Mouse (Mus musculus) adrenal gland, postnatal 10 days (tissue): ENCODE data around the gene AI837181. TPM values are rescaled to one million over a fixed set of nuclear protein-coding genes. Genes with fewer than 3 reads are reported as not detected.

Source experiments
- DNase-seq: peaks from one replicate; pipeline ENCODE4 v3.0.0; 2021; ENCODE audit warnings: mixed read lengths
- total RNA-seq, 2 experiments: library from RNA; stranded (reverse); gene quantifications; 2 replicates each; pipeline ENCODE4 v1.2.3; 2021

AI837181 gene
- total RNA-seq, 2 experiments from 2014 or later = 42.5 to 43.8 TPM

DNA sequence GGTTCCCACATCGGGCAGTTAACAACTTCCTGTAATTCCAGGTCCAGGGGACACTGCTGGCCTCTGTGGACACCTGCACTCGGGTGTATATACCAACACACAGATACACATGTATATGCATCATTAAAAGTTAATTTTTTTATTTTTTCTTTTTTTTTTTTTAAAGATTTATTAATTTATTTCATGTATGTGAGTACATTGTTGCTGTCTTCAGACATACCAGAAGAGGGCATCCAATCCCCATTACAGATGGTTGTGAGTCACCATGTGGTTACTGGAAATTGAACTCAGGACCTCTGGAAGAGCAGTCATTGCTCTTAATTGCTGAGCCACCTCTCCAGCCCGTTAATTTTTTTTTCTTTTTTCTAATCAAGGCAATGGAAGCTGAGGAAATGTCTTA lies 47.9 kb downstream of the AI837181 start:
- DNase-seq = no peak

DNA sequence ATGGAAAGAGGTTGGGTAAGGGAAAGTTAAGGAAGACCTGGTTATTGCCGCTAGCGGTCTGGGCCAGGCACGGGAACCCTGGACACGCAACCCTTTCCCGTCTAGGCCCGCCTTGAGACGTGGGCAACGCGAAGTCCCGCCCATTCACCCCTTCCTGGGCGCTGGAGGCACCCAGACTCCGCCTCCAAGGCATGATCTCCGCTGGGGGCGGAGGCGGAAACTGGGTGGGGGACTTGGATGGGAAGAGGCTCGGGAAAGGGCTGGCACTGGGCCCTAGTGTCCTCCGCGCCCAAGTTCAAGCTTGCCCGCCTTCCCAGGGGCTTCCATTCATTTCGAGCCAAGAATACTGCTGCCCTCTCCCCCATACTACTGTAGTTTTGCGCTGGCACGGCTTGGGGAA lies 48.8 kb downstream of the AI837181 start, which contains the start of gene Efemp2:
Gene Efemp2 (plus strand): TSS at position 235 of the 400 bp plus-strand sequence.
- DNase-seq = peak; percentile 90

GRCm38 (mm10) chr19:5474281-5475068 lies 49.5 kb downstream of the AI837181 start:
- peak; percentile 76 for DNase-seq

GRCm38 (mm10) chr19:5475069-5475714 lies 50.2 kb downstream of the AI837181 start:
- DNase-seq = no peak

Other genes starting within 250 kb of the AI837181 start
- 10 to 100 TPM; 23.3 to 28.7 TPM for gene Pacs1, start 152.0 kb upstream of the AI837181 start, total RNA-seq
- gene Sf3b2, start 129.7 kb upstream of the AI837181 start, total RNA-seq = 100 to 1,000 TPM; 149 to 167 TPM
- under 1 TPM; 0.27 to 0.51 TPM for gene Gal3st3, start 126.8 kb upstream of the AI837181 start, total RNA-seq
- not detected for gene Catsper1, start 89.4 kb upstream of the AI837181 start, total RNA-seq
- gene Cst6, start 75.6 kb upstream of the AI837181 start, total RNA-seq = 1 to 10 TPM; 1.4 to 2.4 TPM
- 10 to 100 TPM; 33.6 to 37.8 TPM for gene Eif1ad, start 58.4 kb upstream of the AI837181 start, total RNA-seq
- 100 to 1,000 TPM; 165 to 169 TPM for gene Banf1, start 58.0 kb upstream of the AI837181 start, total RNA-seq
- gene Sart1, start 36.4 kb upstream of the AI837181 start, total RNA-seq = 10 to 100 TPM; 63.6 to 65.1 TPM
- gene Tsga10ip, start 22.6 kb upstream of the AI837181 start, total RNA-seq = not detected
- gene Drap1, start 165 bp upstream of the AI837181 start, total RNA-seq = 100 to 1,000 TPM; 246 to 264 TPM
- under 1 TPM in 1 of 2 experiments, not detected in 1; 0.18 TPM for gene Fosl1, start 22.4 kb downstream of the AI837181 start, total RNA-seq
- gene Ccdc85b, start 32.8 kb downstream of the AI837181 start, total RNA-seq = 10 to 100 TPM in 1 of 2 experiments, 1 to 10 TPM in 1; 9.4 to 11.5 TPM
- 10 to 100 TPM; 74.9 to 99.3 TPM for gene Fibp, start 35.5 kb downstream of the AI837181 start, total RNA-seq
- gene Ctsw, start 43.4 kb downstream of the AI837181 start, total RNA-seq = 1 to 10 TPM; 1.4 to 1.8 TPM
- gene Efemp2, start 48.8 kb downstream of the AI837181 start, total RNA-seq = 10 to 100 TPM; 48.8 to 50.9 TPM
- gene Mus81, start 63.3 kb downstream of the AI837181 start, total RNA-seq = 10 to 100 TPM; 25.2 to 27.4 TPM
- 100 to 1,000 TPM; 651 to 659 TPM for gene Cfl1, start 65.3 kb downstream of the AI837181 start, total RNA-seq
- 1 to 10 TPM; 1.2 to 2.7 TPM for gene 1700020D05Rik, start 78.6 kb downstream of the AI837181 start, total RNA-seq
- 10 to 100 TPM in 1 of 2 experiments, 1 to 10 TPM in 1; 8.0 to 12.3 TPM for gene Snx32, start 85.4 kb downstream of the AI837181 start, total RNA-seq
- not detected for gene Ovol1, start 135.5 kb downstream of the AI837181 start, total RNA-seq
- gene Ap5b1, start 142.9 kb downstream of the AI837181 start, total RNA-seq = 1 to 10 TPM; 6.3 to 7.3 TPM
- 100 to 1,000 TPM in 1 of 2 experiments, 10 to 100 TPM in 1; 98.8 to 108 TPM for gene Rnaseh2c, start 176.7 kb downstream of the AI837181 start, total RNA-seq
- gene Kat5, start 185.1 kb downstream of the AI837181 start, total RNA-seq = 10 to 100 TPM; 49.9 to 52.2 TPM
- gene Rela, start 212.3 kb downstream of the AI837181 start, total RNA-seq = 10 to 100 TPM; 54.1 to 55.7 TPM
- 10 to 100 TPM; 52.5 to 68.0 TPM for gene Sipa1, start 238.6 kb downstream of the AI837181 start, total RNA-seq